Mouse (Mus musculus): ENCODE measurements around the gene Rps2.
A peak's percentile ranks its signal among the peaks of the same experiment; 100 is the strongest.
"Not testable (repeated sequence)": the region's sequence is repeated elsewhere in the genome, so short reads cannot be mapped to it uniquely, and the experiment has no call there.

The Rps2 gene

DNA sequence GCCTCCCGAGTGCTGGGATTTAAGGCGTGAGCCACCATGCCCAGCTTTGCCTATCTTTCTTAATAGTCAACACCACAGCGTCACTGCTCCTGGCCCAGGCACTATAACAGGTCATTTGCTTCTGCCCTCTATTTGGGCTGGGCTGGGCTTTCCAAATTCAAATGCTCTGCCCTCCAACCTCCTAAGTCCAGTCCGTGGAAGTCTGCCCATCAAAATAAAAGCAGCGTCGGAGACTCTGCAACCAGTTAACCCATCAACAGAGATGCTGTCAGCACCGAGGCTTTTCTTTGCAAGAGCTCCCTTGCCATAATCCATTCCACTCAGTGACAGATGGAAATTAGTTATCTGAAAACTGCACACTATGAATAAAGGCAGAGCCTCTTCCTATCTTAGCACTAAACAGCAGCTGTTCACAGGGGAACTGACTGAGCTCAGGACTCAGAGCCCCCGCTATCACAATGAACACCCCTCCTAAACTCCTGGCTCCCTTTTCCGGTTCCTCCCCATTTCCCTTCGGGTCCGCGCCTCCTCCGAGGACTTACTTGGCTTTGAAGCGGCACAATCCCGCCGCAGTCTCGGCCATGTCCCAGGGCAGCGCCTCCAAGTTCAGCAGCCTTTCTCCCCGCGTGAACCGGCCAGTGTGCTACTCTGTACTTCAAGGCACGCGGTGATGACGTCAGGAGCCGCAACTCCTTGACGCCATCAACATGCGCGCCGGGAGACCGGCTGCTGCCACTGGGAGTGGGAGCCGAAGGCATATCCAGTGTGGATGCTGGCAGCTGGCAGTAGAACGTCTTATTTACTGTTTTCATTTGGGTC lies 10.7 kb upstream of the Rps2 start, which contains the start of gene Tbl3:
TSS of gene Tbl3 (minus strand) at position 679 of the 819 bp plus-strand sequence.
- peak; percentile 77 to 84 for DNase-seq

DNA sequence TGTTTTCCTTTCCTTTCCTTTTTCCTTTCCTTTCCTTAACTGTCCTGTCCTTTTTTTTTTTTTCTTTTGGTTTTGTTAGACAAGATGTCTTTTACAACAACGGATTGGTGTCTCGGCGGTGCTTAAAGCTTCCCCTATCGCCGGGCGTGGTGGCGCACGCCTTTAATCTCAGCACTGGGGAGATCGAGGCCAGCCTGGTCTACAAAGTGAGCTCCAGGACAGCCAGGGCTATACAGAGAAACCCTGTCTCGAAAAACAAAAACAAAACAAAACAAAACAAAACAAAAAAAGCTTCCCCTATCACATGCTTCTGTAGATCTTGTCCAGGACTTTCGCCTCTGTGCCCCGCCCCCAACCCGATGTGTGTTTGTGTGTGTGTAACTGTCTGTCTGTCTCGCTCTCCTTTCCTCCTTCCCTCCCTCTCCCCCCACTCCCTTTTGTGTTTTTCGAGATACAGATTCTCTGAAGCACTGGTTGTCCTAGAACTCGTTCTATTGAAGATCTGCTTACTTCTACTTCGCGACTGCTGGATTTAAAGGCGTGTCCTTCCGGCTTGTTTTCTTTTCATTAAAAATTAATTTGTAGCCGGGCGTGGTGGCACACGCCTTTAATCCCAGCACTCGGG lies 10.0 kb upstream of the Rps2 start:
- DNase-seq, result no peak

DNA sequence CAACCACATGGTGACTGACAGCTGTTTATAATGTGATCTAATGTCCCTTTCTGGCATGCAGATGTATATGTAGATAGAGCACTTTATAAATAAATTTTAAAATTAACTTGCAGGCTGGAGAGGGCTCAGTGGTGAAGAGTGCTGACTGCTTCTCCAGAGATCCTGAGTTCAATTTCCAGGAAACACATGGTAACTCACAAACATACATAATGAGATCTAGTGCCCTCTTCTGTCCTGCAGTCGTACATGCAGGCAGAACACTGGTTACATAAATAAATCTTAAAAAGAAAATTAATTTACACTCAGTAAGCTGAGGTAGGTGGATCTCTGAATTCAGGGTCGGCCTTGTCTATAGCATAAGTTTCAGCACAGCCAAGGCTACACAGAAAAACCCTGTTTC lies 9.3 kb upstream of the Rps2 start:
- DNase-seq, result no peak

DNA sequence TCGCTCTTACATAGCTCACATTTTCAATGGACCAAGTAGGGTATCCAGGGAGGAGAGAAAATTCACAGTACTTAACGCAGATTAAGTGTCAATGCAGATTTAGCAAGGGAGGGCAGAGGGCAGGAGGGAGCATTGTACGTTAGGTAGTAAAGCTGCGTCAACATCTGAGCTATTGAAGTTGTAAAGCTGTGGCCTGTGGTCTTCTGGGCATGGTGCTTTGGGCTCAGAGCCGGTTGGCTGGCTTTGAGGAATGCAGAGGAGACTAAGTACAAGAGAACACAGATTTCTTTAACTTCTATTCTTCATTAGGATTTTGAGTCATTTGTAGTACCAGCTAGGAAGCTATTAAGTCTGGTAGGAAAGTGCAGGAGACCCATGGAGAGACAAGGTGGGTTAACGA lies 2.4 kb upstream of the Rps2 start:
- no peak for DNase-seq

DNA sequence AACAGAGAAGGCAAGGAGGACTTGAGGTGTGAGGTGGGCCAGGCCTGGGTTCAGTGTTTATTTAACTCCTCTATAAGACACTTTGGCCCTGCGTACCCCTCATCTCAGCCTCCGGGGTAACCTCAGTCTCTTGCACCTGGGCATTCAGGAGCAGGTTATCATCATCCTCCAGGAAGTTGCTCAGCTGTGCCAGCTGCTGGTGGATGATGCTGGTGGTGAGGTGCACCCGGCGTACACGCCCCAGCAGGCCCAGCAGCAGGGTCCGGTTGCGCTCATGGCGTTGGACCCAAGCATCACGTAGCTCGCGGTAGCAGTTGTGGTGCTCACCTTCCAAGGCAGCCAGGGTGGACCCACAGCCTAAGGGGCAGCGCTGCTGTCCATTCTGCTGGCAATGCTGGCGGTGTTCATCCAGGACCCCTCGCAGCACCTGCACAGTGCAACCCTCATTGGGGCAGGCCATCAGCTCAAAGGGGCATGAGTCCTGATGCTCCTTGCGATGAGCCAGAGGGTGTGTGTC lies 1.7 kb upstream of the Rps2 start:
- no peak for DNase-seq

DNA sequence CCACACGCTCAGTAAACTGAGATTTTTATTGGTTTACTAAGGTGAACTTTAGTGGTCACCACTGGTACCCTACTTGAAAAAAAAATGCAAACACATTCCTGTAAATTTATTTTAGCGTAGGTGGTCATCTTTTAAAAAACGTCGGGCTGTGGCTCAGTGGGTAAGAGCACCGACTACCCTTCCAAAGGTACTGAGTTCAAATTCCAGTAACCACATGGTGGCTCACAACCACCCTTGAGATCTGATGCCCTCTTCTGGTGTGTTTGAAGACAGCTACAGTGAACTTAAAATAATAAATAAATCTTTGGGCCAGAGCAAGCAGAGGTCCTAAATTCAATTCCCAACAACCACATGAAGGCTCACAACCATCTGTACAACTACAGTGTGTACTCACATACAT lies 1.0 kb downstream of the Rps2 start:
- not testable (repeated sequence) for DNase-seq

DNA sequence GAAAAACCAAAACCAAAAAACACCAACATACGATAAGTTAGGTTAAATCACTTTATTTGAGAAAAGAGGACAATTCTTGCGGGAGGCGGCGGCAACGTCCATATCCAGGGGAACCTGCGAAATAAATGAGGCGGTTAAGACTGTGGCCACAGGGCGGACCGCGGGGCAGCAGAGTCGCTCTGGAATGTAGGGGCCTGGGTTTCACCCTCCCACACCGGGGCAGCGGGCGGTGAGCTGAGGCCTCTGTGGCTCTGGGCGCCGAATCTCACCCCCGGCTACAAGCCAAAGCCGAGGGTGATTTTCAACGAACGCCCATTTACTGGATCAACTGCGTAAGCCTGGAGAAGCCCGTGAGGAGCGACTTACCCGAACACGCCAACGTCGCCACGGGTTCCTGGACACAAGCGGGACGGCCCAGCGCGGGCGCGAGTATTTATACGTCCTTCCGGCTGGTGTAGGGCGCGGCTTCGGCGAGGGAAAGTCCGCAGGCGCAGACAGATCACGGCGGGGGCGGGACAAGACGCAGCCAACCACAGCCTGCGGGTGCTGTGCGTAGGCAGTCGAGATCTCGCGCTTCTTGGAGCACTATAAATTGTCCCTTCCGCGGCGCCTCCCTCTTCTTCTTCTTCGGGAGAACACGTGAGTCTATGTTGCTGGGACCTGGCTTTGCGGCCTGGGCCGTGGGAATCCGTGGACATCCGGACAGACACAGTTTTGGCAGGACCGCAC lies 1.7 kb downstream of the Rps2 start:
- peak; percentile 96 to 97 for DNase-seq

DNA sequence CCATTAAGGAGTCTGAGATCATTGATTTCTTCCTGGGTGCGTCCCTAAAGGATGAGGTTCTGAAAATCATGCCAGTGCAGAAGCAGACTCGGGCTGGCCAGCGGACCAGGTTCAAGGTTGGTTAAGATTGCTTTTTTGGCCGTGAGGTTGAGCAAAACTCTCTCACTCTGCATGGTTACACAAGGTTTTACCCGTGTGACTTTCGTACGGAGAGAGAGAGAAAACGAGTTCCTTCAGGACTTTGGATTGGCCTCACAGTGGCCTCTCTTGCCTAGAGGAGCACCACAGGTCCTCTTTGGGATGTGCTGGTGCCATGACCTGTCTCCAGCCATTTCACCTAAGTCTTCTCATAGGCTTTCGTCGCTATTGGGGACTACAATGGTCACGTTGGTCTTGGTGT lies 2.7 kb downstream of the Rps2 start:
- not testable (repeated sequence) for DNase-seq

DNA sequence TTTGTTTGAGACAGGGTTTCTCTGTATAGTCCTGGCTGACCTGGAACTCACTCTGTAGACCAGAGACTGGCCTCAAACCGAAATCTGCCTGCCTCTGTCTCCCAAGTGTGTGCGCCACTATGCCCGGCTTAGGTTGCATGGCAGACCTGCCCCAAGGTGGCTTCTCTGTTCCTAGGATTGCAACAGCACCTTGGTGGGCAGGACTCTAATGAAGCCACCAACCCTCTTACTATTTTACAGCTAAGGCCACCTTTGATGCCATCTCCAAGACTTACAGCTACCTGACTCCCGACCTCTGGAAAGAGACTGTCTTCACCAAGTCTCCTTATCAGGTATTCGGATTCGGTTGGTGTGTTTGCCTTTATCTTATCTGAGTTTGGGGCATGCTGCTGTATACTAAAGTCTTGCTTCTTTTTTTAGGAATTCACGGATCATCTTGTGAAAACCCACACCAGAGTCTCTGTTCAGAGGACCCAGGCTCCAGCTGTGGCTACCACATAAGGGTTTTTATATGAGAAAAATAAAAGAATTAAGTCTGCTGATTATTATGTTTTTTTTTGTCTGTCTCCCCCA lies 3.6 kb downstream of the Rps2 start:
- DNase-seq, result not testable (repeated sequence)

DNA sequence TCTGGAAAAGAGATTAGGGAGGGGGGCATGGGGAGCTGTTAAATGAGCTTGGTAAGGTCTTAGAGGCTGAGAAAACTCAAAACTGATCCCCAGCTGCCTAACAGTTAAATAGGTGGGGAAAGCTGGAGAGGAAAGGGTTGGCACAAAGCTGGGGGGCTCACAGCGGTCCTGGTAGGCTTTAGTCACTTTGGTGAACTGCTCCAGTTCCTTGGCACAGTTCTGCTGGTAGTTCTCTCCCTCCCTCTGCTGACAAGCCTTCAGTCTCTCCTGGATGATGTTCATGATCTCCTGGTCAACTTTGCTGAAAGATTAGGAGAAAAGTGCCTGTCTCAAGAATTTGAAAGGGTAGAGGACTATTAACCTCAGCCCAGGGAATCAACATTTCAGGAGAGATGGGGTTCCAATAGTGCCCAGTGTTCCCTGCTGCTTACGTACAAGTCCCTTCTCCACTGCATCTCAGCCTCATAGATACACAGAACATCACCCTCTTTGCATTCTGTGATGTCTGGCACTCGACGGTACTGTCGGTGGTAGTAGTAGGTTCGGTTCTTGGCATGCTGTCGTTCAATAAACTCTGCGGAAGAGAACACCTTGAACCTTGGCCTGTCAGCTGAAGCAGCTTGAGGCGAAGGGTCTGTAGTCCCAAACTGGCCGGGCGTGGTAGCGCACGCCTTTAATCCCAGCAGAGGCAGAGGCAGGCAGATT lies 4.5 kb downstream of the Rps2 start:
- no peak for DNase-seq

DNA sequence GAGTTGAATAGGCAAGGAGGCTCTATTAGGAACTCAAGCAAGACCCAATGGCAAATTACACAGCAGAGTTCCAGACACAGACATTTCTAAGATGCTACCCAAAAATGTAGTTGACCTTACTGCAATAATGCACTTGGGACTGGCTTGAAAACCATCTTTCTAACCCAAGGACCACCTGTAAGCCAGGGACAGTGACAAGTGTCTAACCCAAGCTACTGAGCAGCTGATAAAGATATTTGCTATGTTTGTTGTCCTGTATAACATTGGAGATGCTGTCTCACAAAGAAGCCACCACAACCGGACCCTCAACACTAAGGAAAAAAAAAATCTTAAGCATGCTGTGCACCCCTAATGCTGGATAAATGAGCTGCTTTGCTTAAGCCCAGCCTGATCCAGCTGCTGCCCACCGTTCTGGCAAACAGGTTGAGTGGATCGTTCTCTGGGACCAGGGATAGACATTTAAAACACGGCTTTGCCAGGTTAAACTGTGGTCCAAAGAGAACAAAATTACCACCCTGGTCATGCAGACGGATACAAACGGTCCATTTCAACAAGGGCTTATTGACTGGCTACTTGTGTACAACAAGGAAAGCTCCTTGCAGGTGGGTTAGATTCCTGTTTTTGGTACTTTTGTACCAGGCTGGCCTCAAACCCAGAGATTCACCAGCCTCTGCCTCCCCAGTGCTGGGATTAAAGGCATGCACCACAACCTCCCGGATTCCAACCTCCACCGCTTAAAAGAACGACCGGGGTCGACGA lies 5.4 kb downstream of the Rps2 start:
- no peak for DNase-seq

DNA sequence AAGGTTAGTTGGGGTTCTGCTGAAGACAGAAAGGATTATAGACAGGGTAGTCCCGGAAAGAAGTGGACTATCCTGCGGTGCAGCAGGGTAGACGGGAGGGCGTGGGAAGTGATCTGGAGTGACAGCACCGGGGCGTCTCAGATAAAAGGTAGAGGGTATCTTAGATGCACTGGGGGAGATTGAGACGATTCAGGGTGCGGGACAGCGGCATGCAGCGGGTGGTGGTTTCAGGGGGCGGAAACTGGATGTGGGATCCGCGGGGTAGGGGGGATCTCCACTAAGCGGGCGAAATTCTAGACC lies 5.9 kb downstream of the Rps2 start:
- no peak for DNase-seq

DNA sequence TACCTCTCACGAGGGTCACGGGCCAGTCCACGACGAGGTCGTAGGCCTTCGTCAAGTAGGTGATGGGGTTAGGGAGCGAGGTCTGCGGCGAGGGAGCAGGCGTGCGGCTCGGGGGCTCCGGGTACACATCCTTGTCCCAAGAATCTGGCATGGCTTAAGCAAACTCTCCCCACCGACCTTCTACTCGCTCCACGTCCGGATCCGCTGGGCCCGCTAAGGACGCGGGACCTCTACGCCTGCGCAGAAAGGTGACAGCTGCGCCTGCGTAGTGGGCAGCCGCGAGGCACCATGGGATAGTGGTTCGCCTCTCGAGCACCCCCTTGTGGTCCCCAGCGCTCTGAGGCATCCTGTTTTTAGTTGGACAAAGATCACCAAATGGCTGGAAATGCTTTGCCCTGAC lies 6.3 kb downstream of the Rps2 start, which contains the start of gene Ndufb10:
TSS of gene Ndufb10 (minus strand) at position 295 of the 400 bp plus-strand sequence.
- DNase-seq, result peak; percentile 85 to 87

DNA sequence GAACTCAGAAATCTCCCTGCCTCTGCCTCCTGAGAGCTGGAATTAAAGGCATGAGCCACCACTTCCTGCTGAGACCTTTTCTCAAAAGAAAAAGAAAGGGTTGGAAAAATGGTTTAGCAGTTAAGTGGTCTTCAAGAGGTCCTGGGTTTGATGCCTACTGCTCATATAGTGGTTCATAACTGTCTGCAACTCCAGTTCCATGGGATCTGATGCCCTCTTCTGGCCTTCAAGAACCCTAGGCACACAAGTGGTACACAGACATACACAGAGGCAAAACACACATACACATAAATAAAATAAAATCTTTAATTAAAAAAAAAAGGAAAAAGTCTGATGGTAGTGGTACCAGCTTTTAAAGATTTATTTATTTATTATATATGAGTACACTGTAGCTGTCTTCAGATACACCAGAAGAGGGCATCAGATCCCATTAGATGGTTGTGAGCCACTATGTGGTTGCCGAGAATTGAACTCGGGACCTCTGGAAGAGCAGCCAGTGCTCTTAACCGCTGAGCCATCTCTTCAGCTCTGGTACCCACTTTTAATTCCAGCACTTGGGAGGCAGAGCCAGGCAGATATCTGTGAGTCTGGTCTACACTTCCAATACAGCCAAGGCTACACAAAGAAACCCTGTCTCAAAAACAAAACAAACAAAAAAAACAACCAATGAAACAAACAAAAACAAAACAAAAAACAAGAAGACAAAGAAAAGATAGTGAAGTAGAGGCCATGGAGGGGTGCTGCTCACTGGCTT lies 7.9 kb downstream of the Rps2 start:
- no peak for DNase-seq

DNA sequence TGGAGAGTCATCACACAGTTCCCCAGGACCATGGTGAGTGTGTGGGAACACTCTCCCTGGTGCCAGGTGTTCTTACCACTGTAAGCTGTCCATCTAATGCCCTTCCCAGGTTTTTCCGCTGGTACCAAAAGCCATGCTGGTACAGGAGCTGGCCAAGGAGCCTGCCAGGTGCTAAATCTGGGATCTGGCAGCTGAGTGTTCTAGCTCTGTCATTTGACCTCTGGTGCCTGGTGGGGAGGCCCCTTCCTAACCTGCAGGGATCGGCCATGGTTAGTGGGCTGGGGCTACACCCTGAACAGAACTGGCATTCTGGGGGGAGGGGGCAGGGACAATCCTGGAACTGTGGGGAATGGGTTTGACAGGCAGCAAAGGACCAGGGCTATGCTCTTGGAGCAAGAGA lies 9.7 kb downstream of the Rps2 start, which contains the start of gene Rpl3l:
TSS of gene Rpl3l (plus strand) at position 203 of the 400 bp plus-strand sequence.
- DNase-seq, result no peak

DNA sequence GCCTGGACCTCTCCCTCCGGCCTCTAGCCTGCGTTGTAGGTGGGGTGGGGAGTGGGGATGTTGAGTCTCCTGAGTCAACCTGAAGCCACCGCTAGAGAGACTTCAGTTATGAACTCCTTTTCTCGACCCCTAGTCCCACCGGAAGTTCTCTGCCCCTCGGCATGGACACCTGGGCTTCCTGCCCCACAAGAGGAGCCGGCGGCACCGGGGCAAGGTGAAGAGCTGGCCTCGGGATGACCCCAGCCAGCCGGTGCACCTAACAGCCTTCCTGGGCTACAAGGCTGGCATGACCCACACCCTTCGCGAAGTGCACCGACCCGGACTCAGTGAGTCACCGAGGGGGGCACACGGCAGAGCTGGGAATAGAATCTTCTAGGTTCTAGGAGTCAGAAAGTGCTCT lies 10.3 kb downstream of the Rps2 start:
- DNase-seq, result no peak

DNA sequence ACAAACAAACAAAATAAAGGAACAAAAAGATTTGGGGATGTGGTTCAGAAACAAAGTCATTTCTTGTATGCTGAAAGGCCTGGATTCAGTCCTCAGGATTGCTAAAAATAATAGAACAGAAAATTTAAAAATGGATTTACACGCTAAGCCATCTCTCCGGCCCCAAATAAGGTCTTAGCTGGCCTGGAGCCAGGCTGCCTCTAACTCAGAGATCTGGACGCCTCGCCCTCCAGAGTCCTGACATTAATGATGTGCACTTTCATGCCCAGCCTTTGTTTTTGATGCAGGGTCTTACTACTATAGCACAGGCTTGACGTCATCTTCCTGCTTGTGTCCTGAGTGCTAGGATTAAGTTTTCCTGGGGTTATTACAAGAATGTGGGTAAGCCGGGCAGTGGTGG lies 11.2 kb downstream of the Rps2 start:
- no peak for DNase-seq

DNA sequence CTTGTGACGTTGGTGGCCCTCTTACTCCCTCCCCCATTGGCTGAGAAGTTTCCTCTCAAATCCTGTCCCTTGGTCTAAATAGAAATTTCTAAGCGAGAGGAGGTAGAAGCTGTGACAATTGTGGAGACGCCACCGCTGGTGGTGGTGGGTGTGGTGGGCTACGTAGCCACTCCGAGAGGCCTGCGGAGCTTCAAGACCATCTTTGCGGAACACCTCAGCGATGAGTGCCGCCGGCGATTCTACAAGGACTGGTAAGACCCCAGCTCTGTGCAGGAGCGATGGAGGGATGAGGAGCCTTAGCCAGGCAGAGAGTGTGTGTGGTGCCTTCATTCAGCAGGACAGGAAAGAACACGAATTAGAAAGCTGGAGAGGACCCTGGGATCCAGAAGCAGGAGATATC lies 12.9 kb downstream of the Rps2 start:
- no peak for DNase-seq

DNA sequence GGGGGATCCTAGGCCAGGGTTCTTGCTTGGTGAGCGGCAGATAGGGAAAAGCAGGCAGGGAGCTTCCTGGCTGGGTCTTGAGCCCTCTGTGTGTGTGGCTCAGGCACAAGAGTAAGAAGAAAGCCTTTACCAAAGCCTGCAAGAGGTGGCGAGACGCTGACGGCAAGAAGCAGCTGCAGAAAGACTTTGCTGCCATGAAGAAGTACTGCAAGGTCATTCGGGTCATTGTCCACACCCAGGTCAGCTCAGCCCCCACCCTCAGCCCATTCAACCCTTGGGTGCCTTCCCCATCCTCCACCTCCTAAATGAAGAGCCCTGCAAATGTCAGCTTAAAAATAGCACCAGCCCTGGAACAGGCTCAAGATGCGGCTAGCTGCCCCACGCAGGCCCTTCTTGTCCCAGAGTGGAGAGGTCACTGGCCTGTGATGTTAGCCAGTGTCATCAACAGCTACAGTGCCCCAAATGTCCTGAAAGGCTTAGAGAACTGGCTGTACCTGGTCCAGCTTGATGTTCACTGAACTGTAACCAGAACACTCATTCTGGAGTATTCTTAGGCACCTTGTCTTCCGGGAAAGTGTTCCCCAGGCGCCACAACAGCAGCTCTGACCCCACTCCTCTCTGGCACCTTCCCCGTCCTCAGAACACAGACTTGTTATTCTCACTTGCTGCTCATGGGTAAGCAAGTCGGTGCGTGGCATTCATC lies 14.5 kb downstream of the Rps2 start:
- no peak for DNase-seq

DNA sequence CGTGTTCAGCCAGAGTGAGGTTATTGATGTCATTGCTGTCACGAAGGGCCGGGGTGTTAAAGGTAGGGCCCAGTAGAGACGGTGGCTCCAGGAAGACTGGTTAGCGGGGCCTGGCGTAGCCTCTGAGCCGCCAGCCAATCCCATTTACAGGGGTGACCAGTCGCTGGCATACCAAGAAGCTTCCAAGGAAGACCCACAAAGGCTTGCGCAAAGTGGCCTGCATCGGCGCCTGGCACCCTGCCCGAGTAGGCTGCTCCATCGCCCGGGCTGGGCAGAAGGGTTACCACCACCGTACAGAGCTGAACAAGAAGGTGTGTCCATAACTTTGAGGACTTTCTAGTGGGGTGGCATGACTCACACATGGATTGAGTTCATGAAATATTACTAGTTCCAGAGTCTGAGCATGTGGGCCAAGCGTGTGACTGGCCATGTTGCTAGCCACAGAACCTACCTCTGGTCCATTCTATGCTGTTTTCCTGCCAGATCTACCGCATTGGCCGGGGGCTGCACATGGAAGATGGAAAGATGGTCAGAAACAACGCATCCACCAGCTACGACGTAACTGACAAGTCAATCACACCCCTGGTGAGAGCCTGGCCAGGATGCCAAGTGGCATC lies 15.6 kb downstream of the Rps2 start:
- DNase-seq, result no peak

All from thymus, adult 18-20 months (tissue).